Mouse (Mus musculus) hematopoietic stem cell, adult 5-6 weeks (primary cell): ENCODE measurements around the gene Olfr594. TPM values are rescaled to one million over a fixed set of nuclear protein-coding genes. Genes with fewer than 3 reads are reported as not detected.
"Not testable (repeated sequence)": the region's sequence is repeated elsewhere in the genome, so short reads cannot be mapped to it uniquely, and the experiment has no call there.

Experiments
- ATAC-seq, 2 experiments: fragments of 125-278 bp in 1 of 2; replicated peaks in 1 of 2; 2 replicates each; pipeline ENCODE4 v1.8.0; 2016 to 2017; ENCODE audit warnings: inconsistent platforms in 2 of 2, mild to moderate bottlenecking in 2 of 2, moderate number of reproducible peaks in 2 of 2, low read depth in 1 of 2, moderate TSS enrichment in 1 of 2; ENCODE audit not compliant: low FRiP score in 2 of 2, poor library complexity in 2 of 2, severe bottlenecking in 2 of 2, insufficient read depth in 1 of 2, low TSS enrichment in 1 of 2
- total RNA-seq: library from RNA; stranded (forward); fragments of 172-1452, 232-1000 nt; gene quantifications from 2 replicates; pipeline ENCODE4 v1.2.3, GENCODE M21; 2017

Gene Olfr594
- not detected in 2 replicates for total RNA-seq

- ATAC-seq = no peak
Observed at GRCm38 (mm10) chr7:103216696-103217095, at the start of gene Olfr594. Gene Olfr594, plus strand, starts transcription at chr7:103216996.

- no peak for ATAC-seq
Observed at GRCm38 (mm10) chr7:103169697-103170096, 47.1 kb upstream of the Olfr594 start.

- no peak for ATAC-seq
Observed at GRCm38 (mm10) chr7:103178240-103178639, 38.6 kb upstream of the Olfr594 start, which contains the start of gene Olfr591. Gene Olfr591, minus strand, starts transcription at chr7:103178340.

DNA sequence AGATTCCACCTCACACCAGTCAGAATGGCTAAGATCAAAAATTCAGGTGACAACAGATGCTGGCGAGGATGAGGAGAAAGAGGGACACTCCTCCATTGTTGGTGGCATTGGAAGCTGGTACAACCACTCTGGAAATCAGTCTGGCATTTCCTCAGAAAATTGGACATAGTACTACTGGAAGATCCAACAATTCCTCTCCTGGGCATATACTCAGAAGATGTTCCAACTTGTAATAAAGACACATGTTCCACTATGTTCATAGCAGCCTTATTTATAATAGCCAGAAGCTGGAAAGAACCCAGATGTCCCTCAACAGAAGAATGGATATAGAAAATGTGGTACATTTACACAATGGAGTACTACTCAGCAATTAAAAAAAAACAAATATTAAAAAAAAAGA, 32.3 kb upstream of the Olfr594 start, which contains the start of gene Olfr592:
TSS of gene Olfr592 (plus strand) at position 301 of the 400 bp plus-strand sequence.
- ATAC-seq = not testable (repeated sequence)

DNA sequence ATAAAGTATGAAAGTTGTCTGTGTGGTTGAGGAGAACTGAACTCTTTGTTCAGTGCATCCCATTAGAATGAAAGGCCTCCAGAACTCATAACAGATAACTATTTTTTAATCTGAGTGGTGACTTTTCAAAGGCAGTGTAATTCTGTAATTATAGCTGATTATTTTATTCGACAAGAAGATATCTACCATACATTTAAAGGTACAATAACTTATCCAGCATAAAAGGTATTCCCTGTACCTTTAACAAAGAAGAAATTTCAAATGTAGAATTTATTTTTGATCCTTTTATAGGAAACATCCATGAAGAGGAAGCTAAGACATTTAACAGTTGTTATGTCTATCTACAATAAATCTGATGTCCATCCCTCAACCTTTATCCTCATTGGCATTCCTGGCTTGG, 5.2 kb upstream of the Olfr594 start, which contains the start of gene Olfr593:
TSS of gene Olfr593 (plus strand) at position 301 of the 400 bp plus-strand sequence.
- no peak for ATAC-seq

GRCm38 (mm10) chr7:103212050-103212449, 4.7 kb upstream of the Olfr594 start:
- not testable (repeated sequence) for ATAC-seq

- ATAC-seq = not testable (repeated sequence)
Observed at GRCm38 (mm10) chr7:103252405-103252804, 35.6 kb downstream of the Olfr594 start, which contains the start of gene Usp17ld. Gene Usp17ld, minus strand, starts transcription at chr7:103252505.

Other genes with a start within 250 kb of the Olfr594 start
- gene Olfr577, start 241.1 kb upstream of the Olfr594 start, total RNA-seq = not detected in 2 replicates
- not detected in 2 replicates for gene Olfr578, start 227.7 kb upstream of the Olfr594 start, total RNA-seq
- gene Olfr582, start 179.0 kb upstream of the Olfr594 start, total RNA-seq = not detected in 2 replicates
- not detected in 2 replicates for gene Olfr583, start 165.7 kb upstream of the Olfr594 start, total RNA-seq
- not detected in 2 replicates for gene Olfr584, start 135.1 kb upstream of the Olfr594 start, total RNA-seq
- not detected in 2 replicates for gene Olfr585, start 119.3 kb upstream of the Olfr594 start, total RNA-seq
- gene Olfr586, start 91.4 kb upstream of the Olfr594 start, total RNA-seq = not detected in 2 replicates
- gene Olfr588-ps1, start 76.1 kb upstream of the Olfr594 start, total RNA-seq = not detected in 2 replicates
- not detected in 2 replicates for gene Olfr589, start 60.6 kb upstream of the Olfr594 start, total RNA-seq
- not detected in 2 replicates for gene Olfr591, start 38.7 kb upstream of the Olfr594 start, total RNA-seq
- not detected in 2 replicates for gene Olfr592, start 32.2 kb upstream of the Olfr594 start, total RNA-seq
- gene Olfr593, start 5.1 kb upstream of the Olfr594 start, total RNA-seq = not detected in 2 replicates
- not detected in 2 replicates for gene Usp17ld, start 35.5 kb downstream of the Olfr594 start, total RNA-seq
- gene Olfr596, start 88.7 kb downstream of the Olfr594 start, total RNA-seq = not detected in 2 replicates
- gene Olfr597, start 99.3 kb downstream of the Olfr594 start, total RNA-seq = not detected in 2 replicates
- not detected in 2 replicates for gene Olfr598, start 106.6 kb downstream of the Olfr594 start, total RNA-seq
- gene Olfr599, start 118.9 kb downstream of the Olfr594 start, total RNA-seq = not detected in 2 replicates
- not detected in 2 replicates for gene Olfr600, start 132.7 kb downstream of the Olfr594 start, total RNA-seq
- gene Olfr601, start 145.7 kb downstream of the Olfr594 start, total RNA-seq = not detected in 2 replicates
- not detected in 2 replicates for gene Olfr603, start 169.2 kb downstream of the Olfr594 start, total RNA-seq
- gene Usp17lc, start 198.1 kb downstream of the Olfr594 start, total RNA-seq = not detected in 2 replicates
- gene Olfr605, start 228.4 kb downstream of the Olfr594 start, total RNA-seq = not detected in 2 replicates
- not detected in 2 replicates for gene Olfr606, start 232.1 kb downstream of the Olfr594 start, total RNA-seq
- not detected in 2 replicates for gene Olfr607, start 247.2 kb downstream of the Olfr594 start, total RNA-seq